Mouse (Mus musculus) mouse trophoblast stem cell (cell line): ENCODE results near the gene Gm28998.
"Not testable (repeated sequence)": the region's sequence is repeated elsewhere in the genome, so short reads cannot be mapped to it uniquely, and the experiment has no call there.

ENCODE experiments used
- in situ Hi-C, 2 experiments: fragments of 300-500 bp; cut with MseI, MboI; formaldehyde crosslinking; loops; 2 replicates in 1 of 2; 3 replicates in 1 of 2; pipeline ENCODE4 v1.15.1; 2025

Gene Gm28998

DNA sequence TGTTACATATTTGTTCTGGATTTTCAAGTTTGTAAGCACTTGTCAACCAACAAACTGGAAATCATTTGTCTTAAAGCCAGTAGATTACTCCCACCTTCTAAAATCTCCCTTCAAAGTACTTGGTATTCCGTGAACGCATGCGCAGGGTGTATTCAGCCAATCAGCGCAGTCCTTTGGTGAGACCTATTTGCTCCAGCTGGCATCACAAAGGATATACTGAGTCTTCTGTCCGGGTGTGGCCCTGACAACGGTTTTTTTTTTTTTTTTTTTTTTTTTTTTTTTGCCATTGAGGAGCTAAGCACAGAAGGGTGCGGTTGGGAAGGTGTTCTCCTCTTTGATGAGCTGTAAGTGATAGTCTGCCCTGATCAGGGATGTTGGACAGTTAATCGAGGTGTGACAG lies at the start of gene Gm28998:
Gene Gm28998 (plus strand): TSS at position 301 of the 400 bp plus-strand sequence.
- in situ Hi-C loops, result not testable (repeated sequence)
